Mouse (Mus musculus) adrenal gland, postnatal 36 days (tissue): Measurements from ENCODE around the gene Gm17651. TPM values are rescaled to one million over a fixed set of nuclear protein-coding genes. Genes with fewer than 3 reads are reported as not detected.

Experiments
- DNase-seq, 2 experiments: peaks; one replicate each; pipeline ENCODE4 v3.0.0; 2021; ENCODE audit warnings: mixed read lengths in 1 of 2
- total RNA-seq, 2 experiments: library from RNA; stranded (reverse); gene quantifications; 2 replicates each; pipeline ENCODE4 v1.2.3; 2021

Gm17651 gene
- total RNA-seq, 2 experiments from 2014 or later, result not detected

- DNase-seq, result peak; percentile 87 to 91
Observed at GRCm38 (mm10) chr3:97680631-97681320, 6.3 kb upstream of the Gm17651 start.

GRCm38 (mm10) chr3:97678416-97678815, 3.9 kb upstream of the Gm17651 start:
- no peak for DNase-seq

- no peak for DNase-seq
Observed at GRCm38 (mm10) chr3:97676126-97676525, 1.6 kb upstream of the Gm17651 start.

GRCm38 (mm10) chr3:97667093-97667675, 7.3 kb downstream of the Gm17651 start:
- DNase-seq, result no peak

- DNase-seq, result no peak
Observed at GRCm38 (mm10) chr3:97666154-97666553, 8.3 kb downstream of the Gm17651 start.

GRCm38 (mm10) chr3:97665525-97665924, 9.0 kb downstream of the Gm17651 start:
- DNase-seq, result no peak

- DNase-seq, result peak; percentile 18 to 26
Observed at GRCm38 (mm10) chr3:97661206-97661605, 13.3 kb downstream of the Gm17651 start.

GRCm38 (mm10) chr3:97659746-97660145, 14.7 kb downstream of the Gm17651 start:
- DNase-seq, result peak; percentile 5 to 22

- DNase-seq, result peak; percentile 75 to 87
Observed at GRCm38 (mm10) chr3:97658426-97659193, 15.9 kb downstream of the Gm17651 start.

- peak; percentile 99 to 100 for DNase-seq
Observed at GRCm38 (mm10) chr3:97657655-97658411, 16.7 kb downstream of the Gm17651 start, which contains the start of gene Prkab2. Gene Prkab2, plus strand, starts transcription at chr3:97658193.

- peak in 1 of 2 experiments; percentile 18 for DNase-seq
Observed at GRCm38 (mm10) chr3:97654901-97655300, 19.6 kb downstream of the Gm17651 start.

GRCm38 (mm10) chr3:97653781-97654180, 20.7 kb downstream of the Gm17651 start:
- no peak for DNase-seq

GRCm38 (mm10) chr3:97651604-97652003, 22.9 kb downstream of the Gm17651 start:
- no peak for DNase-seq

- no peak for DNase-seq
Observed at GRCm38 (mm10) chr3:97649469-97649868, 25.0 kb downstream of the Gm17651 start.

- no peak for DNase-seq
Observed at GRCm38 (mm10) chr3:97649022-97649421, 25.5 kb downstream of the Gm17651 start.

- DNase-seq, result no peak
Observed at GRCm38 (mm10) chr3:97648518-97648917, 26.0 kb downstream of the Gm17651 start.

- DNase-seq, result no peak
Observed at GRCm38 (mm10) chr3:97642001-97642400, 32.5 kb downstream of the Gm17651 start.

- no peak for DNase-seq
Observed at GRCm38 (mm10) chr3:97641396-97641795, 33.1 kb downstream of the Gm17651 start.

GRCm38 (mm10) chr3:97634288-97634761, 40.2 kb downstream of the Gm17651 start:
- peak; percentile 34 to 60 for DNase-seq

GRCm38 (mm10) chr3:97633456-97633855, 41.0 kb downstream of the Gm17651 start:
- no peak for DNase-seq

- no peak for DNase-seq
Observed at GRCm38 (mm10) chr3:97631258-97631860, 43.1 kb downstream of the Gm17651 start.

GRCm38 (mm10) chr3:97630746-97631145, 43.7 kb downstream of the Gm17651 start:
- DNase-seq, result no peak
